11 mouse cellular contexts compared by ENCODE assay signal in the genomic region with DNA sequence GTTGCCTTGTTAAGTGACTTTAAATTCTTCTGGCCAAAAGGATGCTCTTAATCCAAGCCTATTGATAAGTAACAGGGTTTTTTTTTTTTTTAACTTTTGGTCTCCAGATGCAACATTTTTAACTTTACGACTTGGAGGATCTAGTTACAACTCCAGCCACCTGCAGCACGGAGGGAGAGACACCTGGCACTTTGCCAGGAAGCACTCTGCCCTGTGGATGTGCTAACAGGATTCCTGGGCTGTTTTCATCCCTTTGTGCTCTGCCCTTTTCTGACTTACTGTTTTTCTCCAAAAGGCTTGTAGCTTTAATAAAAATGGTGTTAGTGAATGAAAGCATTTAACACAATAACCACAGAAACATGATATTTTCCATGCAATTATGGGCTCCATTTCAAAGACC.
DNase-seq lines count a peak whose midpoint lies in the region; ATAC-seq and TF ChIP-seq lines count a peak whose summit lies in the region.
"Had no signal": no experiment of that assay in that cellular context is flagged by ENCODE, and none has a peak within 500 bp of the region (broad histone marks: within the 10 kb centered on the region; RNA-seq: fewer than 3 reads in every experiment).

No protein-coding gene starts in this region.

- peaks cover 8% of the 10 kb centered on the region for H3K4me1 ChIP-seq in forebrain, embryonic 14.5 days (ENCODE audit: control insufficient read depth, insufficient read depth, low read length)
- no peaks in the 10 kb centered on the region for H3K4me1 ChIP-seq in forebrain, postnatal 0 days (ENCODE audit: insufficient read depth)
- no peaks in the 10 kb centered on the region for H3K4me1 ChIP-seq in hindbrain, postnatal 0 days (ENCODE audit: insufficient read depth, low read length)

- H3K36me3 ChIP-seq in forebrain, embryonic 14.5 days (ENCODE audit: control insufficient read depth, insufficient read depth, low read length): no peaks in the 10 kb centered on the region
- H3K36me3 ChIP-seq in forebrain, postnatal 0 days (ENCODE audit: insufficient read depth): no peaks in the 10 kb centered on the region
- no peaks in the 10 kb centered on the region for H3K36me3 ChIP-seq in hindbrain, postnatal 0 days (ENCODE audit: insufficient read depth, low read length)
- H3K36me3 ChIP-seq: embryonic facial prominence, embryonic 15.5 days had no signal

- no peak for TF ChIP-seq CTCF in forebrain, postnatal 0 days (IDR thresholded peaks at IDR 0.05; ENCODE audit: low read depth)
- TF ChIP-seq CTCF in hindbrain, postnatal 0 days (IDR thresholded peaks at IDR 0.05; ENCODE audit: low read depth): no peak

- 13% methylated on average over 2 of the region's 2 CpGs for WGBS in forebrain, embryonic 14.5 days
- WGBS in forebrain, postnatal 0 days: 11% methylated on average over 2 of the region's 2 CpGs
- WGBS in hindbrain, postnatal 0 days: 17% methylated on average over 2 of the region's 2 CpGs

- H3K27me3 ChIP-seq in forebrain, embryonic 14.5 days (replicated peaks; ENCODE audit: control insufficient read depth, insufficient read depth, low read length): no peaks in the 10 kb centered on the region
- H3K27me3 ChIP-seq in forebrain, postnatal 0 days (ENCODE audit: insufficient read depth, low read length): no peaks in the 10 kb centered on the region
- H3K27me3 ChIP-seq in hindbrain, postnatal 0 days (ENCODE audit: insufficient read depth, low read length): no peaks in the 10 kb centered on the region
- H3K27me3 ChIP-seq: embryonic facial prominence, embryonic 15.5 days had no signal

- no peak overlapping the region for H3K4me3 ChIP-seq in forebrain, embryonic 14.5 days (ENCODE audit: low read depth, low read length)
- H3K4me3 ChIP-seq in forebrain, postnatal 0 days (ENCODE audit: low read depth, low read length): no peak overlapping the region
- H3K4me3 ChIP-seq in hindbrain, postnatal 0 days (ENCODE audit: low read length): no peak overlapping the region
- H3K4me3 ChIP-seq: embryonic facial prominence, embryonic 15.5 days had no signal

- peak; percentile 36 for DNase-seq in forebrain, embryonic 14.5 days (ENCODE audit: low spot score)
- no peak for DNase-seq in forebrain, postnatal 0 days
- peak; percentile 21 for DNase-seq in left cerebral cortex, postnatal 4 days
- DNase-seq in left cerebral cortex, postnatal 36 days (ENCODE audit: low spot score in 2 of 2): no peak
- DNase-seq in brain, adult 2 months (ENCODE audit: low read depth, low spot score): peak; percentile 12
- DNase-seq in kidney, postnatal 4 days: peak; percentile 59 to 73
- no peak for DNase-seq in hindbrain, postnatal 0 days (ENCODE audit: low spot score)
- DNase-seq in lung, postnatal 36 days: no peak
- DNase-seq: heart, postnatal 36 days had no signal

- no peak for ATAC-seq in forebrain, embryonic 14.5 days
- ATAC-seq in forebrain, postnatal 0 days: no peak
- no peak for ATAC-seq in hindbrain, postnatal 0 days

- no peaks in the 10 kb centered on the region for H3K9me3 ChIP-seq in forebrain, embryonic 14.5 days (replicated peaks; ENCODE audit: control insufficient read depth, low read length)
- H3K9me3 ChIP-seq in forebrain, postnatal 0 days (ENCODE audit: low read length): no peaks in the 10 kb centered on the region
- no peaks in the 10 kb centered on the region for H3K9me3 ChIP-seq in hindbrain, postnatal 0 days (ENCODE audit: low read length)
- H3K9me3 ChIP-seq: embryonic facial prominence, embryonic 15.5 days had no signal

- H3K9ac ChIP-seq in forebrain, embryonic 14.5 days (ENCODE audit: low read length): no peak overlapping the region
- no peak overlapping the region for H3K9ac ChIP-seq in forebrain, postnatal 0 days
- no peak overlapping the region for H3K9ac ChIP-seq in hindbrain, postnatal 0 days (replicated peaks; ENCODE audit: low read length)
- H3K9ac ChIP-seq: embryonic facial prominence, embryonic 15.5 days; liver, embryonic 14.5 days had no signal

- intact Hi-C loops in left cerebral cortex, postnatal 4 days (cut with DNase I): no loop called here
- intact Hi-C loops in left cerebral cortex, postnatal 36 days (cut with DNase I): no loop called here

- no peak overlapping the region for H3K4me2 ChIP-seq in forebrain, embryonic 14.5 days (ENCODE audit: low read length)
- no peak overlapping the region for H3K4me2 ChIP-seq in forebrain, postnatal 0 days (ENCODE audit: low read depth)
- H3K4me2 ChIP-seq in hindbrain, postnatal 0 days (ENCODE audit: low read depth, low read length): no peak overlapping the region
- H3K4me2 ChIP-seq: embryonic facial prominence, embryonic 15.5 days had no signal

- H3K27ac ChIP-seq in forebrain, embryonic 14.5 days (ENCODE audit: low read depth, low read length): no peak overlapping the region
- H3K27ac ChIP-seq in forebrain, postnatal 0 days (ENCODE audit: low read depth, low read length): no peak overlapping the region
- H3K27ac ChIP-seq in hindbrain, postnatal 0 days: no peak overlapping the region
- H3K27ac ChIP-seq: embryonic facial prominence, embryonic 15.5 days; liver, embryonic 14.5 days had no signal

Comparison
In these comparisons a context has a peak if more than half of its experiments do, and no peak if none do; other contexts are left out.
1. DNase-seq: peak in forebrain, embryonic 14.5 days (single experiment), left cerebral cortex, postnatal 4 days (single experiment), brain, adult 2 months (single experiment) and kidney, postnatal 4 days (2 of 2); none in forebrain, postnatal 0 days (single experiment), left cerebral cortex, postnatal 36 days (0 of 2), hindbrain, postnatal 0 days (single experiment) and lung, postnatal 36 days (single experiment).